Mouse (Mus musculus) bone marrow, adult 2 months (tissue): ENCODE data around the gene Nsun4.

Experiments
- CTCF ChIP-seq: fragments of 200-500 bp; IDR thresholded peaks from 2 replicates; pipeline ENCODE4 v1.5.1; 2011; ENCODE audit warnings: low read length, control low read depth; ENCODE audit not compliant: control insufficient read depth, insufficient read depth
- POLR2A ChIP-seq: fragments of 200-500 bp; IDR thresholded peaks from 2 replicates; pipeline ENCODE4 v1.6.1; 2011; ENCODE audit warnings: low read depth, mild to moderate bottlenecking, control low read depth, low read length, borderline replicate concordance; ENCODE audit not compliant: control insufficient read depth

DNA sequence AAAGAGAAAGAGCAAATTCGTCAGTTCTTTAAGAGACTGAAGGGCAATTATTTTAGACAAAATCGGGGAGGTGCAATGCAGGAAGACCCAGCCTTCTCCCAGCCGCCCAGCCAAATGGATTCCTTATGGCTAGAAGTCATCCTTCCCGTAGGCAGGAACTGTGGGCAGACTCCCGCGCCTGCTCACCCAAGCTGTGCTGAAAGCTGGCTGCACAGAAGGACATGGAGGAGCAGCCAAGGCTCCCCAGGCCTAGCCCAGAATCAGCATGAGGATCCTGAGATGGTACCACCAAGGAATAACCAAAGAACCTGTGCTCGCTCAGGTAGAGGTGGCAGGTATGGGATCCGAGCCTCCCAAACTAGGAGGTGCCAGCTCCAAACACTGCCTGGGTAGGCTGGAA, 37.7 kb downstream of the Nsun4 start:
- TF ChIP-seq CTCF (no peak), POLR2A (no peak)
